Mouse (Mus musculus) urinary bladder, adult 18-20 months (tissue): ENCODE data around the gene Sdccag8.
"Not testable (repeated sequence)": the region's sequence is repeated elsewhere in the genome, so short reads cannot be mapped to it uniquely, and the experiment has no call there.

Source experiments
- DNase-seq, 2 experiments: peaks; one replicate each; pipeline ENCODE4 v3.0.0; 2022; ENCODE audit warnings: low spot score in 2 of 2, mixed read lengths in 2 of 2

Gene Sdccag8

GRCm38 (mm10) chr1:176827945-176828485 lies 13.6 kb downstream of the Sdccag8 start:
- no peak for DNase-seq

DNA sequence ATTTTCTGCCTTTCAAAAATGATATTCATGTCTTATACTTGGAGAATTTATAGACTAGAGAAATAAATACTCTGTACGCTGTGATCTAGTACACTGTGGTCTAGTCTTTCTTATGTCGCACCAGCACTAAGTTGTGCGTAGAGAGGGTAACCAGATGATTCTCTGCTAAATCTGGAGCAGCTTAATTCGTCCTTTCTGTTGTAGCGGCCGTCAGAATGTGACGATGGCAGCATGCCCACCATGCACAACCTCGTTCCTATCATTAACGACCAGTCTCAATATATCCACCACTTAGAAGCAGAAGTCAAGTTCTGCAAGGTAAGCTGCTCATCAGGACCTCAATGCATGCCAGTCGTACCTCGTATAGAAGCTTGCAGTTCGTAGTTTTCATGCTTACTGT lies 14.2 kb downstream of the Sdccag8 start:
- DNase-seq: no peak

GRCm38 (mm10) chr1:176832071-176832470 lies 17.6 kb downstream of the Sdccag8 start:
- DNase-seq: no peak

- DNase-seq: no peak
Observed at GRCm38 (mm10) chr1:176832607-176833006, 18.1 kb downstream of the Sdccag8 start.

- no peak for DNase-seq
Observed at GRCm38 (mm10) chr1:176833257-176833656, 18.8 kb downstream of the Sdccag8 start.

GRCm38 (mm10) chr1:176833948-176834347 lies 19.5 kb downstream of the Sdccag8 start:
- no peak for DNase-seq

DNA sequence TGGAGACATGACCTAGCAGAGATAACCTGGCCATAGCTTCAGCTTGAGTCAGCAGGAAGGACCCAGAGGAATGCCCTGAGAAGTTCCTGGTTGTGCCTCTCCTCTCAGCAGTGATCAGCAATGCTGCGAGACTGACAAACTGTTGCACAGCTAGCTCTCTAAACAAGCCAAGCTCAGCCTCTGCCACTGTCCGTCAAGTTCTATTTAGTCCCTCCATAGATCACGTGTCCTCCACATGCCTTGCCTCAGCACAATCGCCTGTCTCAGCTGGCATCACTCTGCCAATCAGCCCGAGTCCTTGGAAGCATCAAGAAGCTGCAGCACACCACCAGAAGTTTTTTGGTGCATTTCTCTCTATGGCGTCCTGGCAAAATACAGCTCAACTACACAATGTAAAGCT lies 20.4 kb downstream of the Sdccag8 start:
- no peak for DNase-seq

- no peak for DNase-seq
Observed at GRCm38 (mm10) chr1:176835501-176836294, 21.2 kb downstream of the Sdccag8 start.

DNA sequence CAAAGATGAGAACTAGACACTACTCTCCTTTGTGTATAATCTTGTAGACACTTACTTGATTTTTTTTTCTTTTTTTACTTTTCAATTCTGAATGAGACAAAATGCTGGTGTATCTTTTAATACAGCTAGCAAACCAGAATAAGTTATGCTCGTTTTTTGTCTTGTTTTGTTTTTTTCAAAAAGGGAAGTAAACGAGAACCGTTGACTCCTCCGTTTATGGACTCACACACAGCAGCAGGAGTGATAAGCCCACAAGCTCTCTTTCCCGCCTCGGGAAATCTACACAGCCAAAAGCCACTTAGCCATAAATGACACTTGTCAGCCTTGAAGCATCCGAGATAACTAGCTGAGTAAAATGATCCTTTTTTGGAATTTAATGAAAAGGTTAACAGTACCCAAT lies 22.1 kb downstream of the Sdccag8 start:
- not testable (repeated sequence) for DNase-seq

DNA sequence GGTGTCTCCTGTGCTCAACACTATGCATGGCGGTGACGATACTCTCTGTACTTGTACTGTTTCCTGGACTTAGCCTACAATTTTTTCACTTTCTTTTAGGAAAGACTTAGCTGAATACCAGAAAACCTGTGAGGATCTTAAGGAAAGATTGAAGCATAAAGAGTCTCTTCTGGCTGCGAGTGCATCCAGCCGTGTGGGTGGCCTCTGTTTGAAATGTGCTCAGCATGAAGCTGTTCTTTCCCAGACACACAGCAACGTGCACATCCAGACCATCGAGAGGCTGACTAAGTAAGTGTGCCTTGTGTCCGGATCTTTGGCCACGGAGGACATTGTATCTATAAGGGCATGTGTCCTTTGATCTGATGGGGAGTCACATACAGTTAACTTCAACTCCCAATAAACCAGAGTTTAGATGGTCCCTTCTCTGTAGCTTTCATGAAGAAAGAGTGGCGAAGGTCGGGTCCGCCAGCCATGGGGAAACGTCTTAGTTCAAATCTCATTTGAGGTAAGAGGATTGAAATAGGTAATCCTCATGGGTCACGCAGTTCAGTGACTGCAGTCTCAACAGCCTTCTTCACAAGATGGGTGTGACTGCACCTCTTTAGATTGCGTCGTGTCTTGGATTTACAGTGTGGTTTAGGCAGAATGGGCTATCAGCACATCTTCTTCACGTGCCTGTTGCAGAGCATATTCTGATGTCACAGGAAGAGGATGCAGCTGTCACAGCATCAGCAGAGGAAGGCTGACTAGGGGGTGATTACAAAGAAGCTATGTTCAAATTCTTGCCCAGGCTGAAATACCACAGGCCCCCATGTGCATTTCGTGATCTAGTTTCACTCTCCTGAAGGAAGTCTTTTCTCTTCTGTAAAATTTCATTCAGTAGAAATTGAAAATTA lies 30.9 kb downstream of the Sdccag8 start:
- no peak for DNase-seq

DNA sequence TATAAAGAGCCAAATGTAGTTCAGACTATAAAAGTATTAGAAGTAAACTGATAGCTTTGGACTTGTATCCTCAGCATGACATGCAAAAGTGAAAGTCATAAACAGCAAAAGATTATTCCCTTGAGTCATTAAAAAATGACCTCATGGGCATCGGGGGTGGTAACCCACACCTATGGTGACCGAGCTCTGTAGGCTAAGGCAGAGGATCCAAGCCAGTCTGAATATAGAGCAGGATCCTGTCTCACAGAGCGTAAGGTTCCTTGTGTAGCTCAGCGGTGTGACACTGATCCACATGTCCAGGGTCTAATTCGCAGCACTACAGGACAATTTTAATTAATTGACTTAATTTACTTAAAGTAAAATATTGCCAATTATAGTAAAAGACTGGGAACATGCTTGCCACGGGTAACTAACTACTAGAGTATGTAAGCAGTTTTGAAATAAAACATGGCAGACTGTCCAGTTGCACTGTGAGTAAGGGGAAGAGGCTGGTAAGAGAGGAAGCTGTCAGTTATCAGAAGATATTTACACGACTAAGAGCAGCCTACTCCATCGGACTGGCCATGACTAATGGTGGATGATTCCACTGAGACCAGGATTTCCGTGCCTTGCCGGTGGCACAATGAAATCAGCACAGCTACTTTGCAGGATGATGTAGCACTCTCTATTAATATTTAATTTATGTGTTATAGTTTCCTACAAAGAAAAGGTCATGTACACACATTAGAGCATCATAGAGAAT lies 32.8 kb downstream of the Sdccag8 start:
- DNase-seq: no peak

DNA sequence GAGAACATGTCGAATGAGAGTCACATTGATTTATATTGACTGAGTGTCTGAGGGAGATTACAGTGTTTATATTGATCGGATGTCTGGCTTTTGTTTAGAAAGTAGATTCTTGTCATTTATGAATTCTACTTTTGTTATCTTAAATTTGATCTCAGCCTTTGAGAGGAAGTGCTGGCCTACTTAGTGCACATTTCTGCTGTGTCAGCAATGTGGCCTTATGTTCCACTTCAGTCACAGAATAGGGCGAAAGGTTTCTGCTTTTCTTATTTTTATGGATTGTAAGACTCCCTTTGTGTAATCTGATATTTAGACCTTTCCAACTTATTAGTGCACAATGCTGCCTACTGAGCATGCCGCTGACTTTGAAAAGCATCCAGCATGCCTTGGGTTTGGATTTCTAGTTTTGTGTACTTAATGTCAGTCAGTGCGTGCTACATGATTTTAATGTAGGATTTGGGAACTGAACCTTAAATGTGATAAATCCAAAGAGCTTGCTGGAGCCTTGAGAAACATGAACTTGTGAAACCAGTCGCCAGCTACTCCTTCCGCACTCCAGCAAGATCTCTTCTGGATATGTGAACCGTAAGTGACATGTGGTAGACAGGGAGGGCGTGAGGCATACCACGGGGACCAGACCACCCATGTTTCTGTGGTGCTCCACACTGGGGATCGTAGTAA lies 34.3 kb downstream of the Sdccag8 start:
- DNase-seq: no peak

GRCm38 (mm10) chr1:176849377-176849776 lies 34.9 kb downstream of the Sdccag8 start:
- no peak for DNase-seq

DNA sequence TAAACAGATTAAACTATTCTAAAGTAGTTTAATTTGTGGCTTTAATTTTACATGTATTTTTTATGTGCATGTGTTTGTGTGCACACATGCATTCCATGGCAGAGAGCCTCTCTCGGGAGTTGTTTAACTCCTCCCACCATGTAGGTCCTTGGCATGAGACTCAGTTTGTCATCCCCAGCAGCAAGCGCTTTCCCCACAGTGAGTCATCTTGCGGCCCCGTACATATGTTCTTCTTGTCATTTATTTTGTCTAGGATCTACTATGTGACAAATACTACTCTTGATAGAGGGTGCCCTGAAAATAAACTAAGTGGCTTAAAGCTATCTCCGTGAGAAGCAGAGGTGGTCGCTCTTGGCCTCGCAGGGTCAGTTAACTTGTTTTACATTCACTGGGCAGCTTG lies 36.9 kb downstream of the Sdccag8 start:
- DNase-seq: no peak

DNA sequence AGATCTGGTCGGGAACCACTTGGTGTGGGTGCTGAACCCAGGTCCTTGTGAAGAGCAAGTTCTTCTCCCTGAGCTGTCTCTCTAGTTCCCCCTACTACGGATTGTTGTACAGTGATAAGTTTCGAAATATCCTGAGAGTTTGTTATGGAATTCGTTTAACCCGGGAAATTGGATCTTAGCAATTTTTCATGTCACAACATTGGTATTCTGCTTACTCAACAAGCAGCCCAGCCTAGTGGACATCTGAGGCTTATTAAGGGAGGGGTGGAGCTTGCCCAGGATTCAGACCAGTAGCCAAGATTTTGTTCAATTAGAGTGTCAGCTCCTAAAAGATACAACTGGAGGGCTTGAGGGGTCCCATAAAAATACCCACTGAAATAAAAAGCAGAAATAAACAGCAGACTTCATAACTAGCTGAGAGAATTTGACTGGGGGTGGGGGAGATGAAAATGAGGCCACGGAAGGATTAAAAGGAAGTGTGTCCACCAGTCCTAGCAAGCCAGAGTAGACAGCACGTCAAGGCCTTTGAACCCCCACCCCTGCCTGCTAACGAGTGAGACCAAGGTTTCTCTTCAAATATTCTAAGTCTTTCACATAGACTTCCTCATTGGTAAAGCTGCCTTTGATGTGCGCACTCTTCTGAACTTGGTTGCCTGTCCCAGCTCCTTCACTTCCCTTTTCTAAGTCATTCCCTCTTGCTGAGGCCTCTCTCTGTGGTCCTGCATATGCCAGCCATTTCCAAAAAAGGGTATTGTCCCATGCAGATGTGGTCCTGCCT lies 38.5 kb downstream of the Sdccag8 start:
- no peak for DNase-seq

- peak in 1 of 2 experiments; percentile 12 for DNase-seq
Observed at GRCm38 (mm10) chr1:176861981-176862644, 47.7 kb downstream of the Sdccag8 start.

DNA sequence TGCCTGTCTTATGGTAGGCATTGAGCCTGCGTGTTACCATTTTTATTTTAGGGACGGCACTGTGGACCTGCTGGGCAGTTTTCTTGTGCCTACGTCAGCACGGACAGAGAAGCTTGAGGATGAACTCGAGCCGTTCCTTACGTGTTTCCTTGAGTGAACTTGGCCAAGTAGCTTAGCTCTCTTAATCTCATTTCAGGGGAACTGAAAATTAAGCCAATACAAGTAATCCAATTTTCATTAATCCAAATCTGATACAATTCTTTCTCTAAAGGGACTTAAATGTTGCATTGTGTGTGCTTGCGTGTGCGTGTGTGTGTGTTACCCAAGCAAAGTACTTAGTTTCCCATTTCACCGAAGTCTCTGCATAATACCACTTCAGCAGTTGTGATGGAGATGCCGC lies 56.0 kb downstream of the Sdccag8 start:
- DNase-seq: no peak

- no peak for DNase-seq
Observed at GRCm38 (mm10) chr1:176871975-176872374, 57.5 kb downstream of the Sdccag8 start.

- DNase-seq: no peak
Observed at GRCm38 (mm10) chr1:176873463-176873862, 59.0 kb downstream of the Sdccag8 start.

DNA sequence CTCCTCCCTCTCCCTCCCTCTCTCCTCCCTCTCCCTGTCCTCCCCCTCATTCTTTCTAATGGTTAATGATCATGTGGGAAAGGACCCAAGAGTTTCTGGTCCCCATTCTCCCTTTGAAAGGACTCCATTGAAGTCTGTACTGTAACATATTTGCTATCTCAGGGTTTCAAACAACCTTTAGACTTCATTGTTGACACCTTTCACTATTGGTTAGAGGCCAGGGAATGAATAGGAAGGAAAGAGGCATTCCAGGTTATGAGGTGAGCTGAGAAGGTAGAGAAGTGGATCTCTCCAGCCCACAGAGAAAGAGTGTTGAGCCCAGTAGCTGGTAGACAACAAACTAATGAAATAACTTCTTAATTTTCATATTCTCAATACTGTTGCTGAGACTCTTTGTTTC lies 59.7 kb downstream of the Sdccag8 start:
- DNase-seq: no peak
